Mouse (Mus musculus) cerebellum, adult 9-10 months (tissue): ENCODE measurements around the gene Grik5.

ENCODE experiments used
- DNase-seq: peaks from one replicate; pipeline ENCODE4 v3.0.0; 2022

Gene Grik5

DNA sequence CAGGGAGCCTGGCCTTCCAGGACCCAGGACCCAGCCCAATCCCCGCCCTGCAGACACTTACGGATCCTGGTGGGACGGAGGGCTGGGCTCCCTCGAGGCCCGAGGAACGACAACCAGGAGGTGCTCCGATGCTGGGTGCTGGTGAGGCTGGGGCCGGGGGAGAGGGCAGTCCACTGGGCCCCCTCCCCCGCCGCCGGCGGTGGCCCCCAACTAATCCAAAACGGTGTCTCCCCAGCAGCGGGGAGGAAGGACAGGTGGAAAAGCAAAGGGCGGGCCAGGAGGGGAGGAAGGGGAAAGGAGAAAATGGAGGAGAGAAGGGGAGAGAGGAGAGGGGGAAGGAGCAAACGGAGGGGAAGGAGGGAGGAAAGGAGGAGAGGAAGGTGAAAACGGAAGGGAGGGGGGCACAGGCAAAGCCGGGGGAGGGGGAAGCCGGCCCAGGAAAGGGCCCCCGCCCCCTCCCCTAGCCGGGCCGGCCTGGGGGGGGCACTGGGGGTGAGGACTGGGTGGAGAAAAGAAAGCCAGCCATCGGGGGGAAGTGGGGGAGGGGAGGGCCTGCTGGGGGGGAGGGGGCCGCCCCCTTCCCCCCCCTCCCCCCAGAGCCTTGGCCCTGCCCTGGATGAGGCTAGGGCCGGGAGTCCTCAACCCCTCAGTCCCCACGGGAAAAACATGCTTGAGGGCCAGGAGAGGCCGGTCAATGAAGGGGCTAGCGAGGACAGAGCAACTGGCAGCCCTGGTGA, at the start of gene Grik5, which contains the start of gene Zfp574:
TSS of gene Grik5 (minus strand) at position 368 of the 737 bp plus-strand sequence.
TSS of gene Zfp574 (plus strand) at position 589 of the 737 bp plus-strand sequence.
- peak; percentile 46 for DNase-seq

DNA sequence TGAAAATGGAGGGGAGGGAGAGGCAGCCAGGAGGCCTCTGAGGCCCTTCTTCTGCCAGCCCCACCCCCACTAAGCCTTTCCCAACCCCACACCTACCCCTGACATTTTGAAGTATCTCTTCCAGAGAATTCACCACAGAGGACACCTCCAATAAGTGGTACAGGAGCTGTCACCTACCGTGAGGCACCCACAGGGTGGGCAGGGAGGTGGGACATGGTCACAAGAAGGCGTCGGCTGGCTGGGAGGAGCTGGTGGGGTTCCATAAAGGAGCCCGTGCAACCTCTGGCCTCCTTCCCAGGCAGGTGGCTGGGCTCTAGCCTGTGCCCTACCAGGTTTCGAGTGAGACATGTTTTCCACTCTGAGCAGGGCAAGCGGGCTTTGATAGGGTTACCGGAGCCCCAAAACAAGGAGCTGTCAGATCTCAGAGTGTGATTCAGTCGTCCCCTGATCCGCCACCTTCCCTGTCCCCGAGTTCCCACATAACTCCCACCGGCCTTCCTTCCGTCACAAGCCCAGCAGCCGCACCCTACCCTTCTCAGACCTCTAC, 49.2 kb upstream of the Grik5 start:
- DNase-seq: no peak

DNA sequence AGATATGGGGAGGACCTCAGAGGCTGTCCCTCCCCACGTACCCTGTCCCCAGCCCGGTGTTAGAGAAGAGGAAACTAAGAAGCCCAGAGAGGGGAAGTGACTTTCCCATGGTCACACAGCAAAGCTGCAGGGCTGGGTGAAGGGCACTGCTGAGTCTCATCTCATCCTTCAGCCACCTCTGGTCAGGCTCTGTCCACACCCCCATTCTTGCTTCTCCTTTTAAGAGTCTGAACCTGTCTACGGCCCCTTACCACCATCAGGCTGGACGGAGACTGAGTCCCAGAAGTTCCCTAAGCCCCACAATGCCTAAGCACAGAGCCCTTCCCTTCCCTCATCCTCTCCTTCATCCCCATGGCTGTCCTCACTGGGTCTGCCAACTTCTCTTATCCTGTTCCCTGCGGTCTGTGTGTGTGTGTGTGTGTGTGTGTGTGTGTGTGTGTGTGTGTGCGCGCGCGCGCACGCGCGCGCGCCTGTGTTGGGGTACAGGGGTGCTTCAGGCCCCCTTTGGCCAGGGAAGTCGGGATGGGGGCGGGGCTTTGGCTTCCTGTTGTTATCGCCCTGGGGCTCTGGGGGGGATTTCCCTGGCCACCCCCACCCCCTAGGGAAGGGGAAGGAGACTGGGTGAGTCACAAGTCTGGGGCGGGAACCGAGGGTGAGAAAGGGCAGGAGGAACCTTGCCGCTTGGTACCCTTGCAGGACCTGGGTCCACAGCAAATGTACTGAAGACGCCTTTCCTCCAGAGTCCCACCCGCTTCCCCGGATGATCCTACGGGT, 48.1 kb upstream of the Grik5 start:
- DNase-seq: no peak

DNA sequence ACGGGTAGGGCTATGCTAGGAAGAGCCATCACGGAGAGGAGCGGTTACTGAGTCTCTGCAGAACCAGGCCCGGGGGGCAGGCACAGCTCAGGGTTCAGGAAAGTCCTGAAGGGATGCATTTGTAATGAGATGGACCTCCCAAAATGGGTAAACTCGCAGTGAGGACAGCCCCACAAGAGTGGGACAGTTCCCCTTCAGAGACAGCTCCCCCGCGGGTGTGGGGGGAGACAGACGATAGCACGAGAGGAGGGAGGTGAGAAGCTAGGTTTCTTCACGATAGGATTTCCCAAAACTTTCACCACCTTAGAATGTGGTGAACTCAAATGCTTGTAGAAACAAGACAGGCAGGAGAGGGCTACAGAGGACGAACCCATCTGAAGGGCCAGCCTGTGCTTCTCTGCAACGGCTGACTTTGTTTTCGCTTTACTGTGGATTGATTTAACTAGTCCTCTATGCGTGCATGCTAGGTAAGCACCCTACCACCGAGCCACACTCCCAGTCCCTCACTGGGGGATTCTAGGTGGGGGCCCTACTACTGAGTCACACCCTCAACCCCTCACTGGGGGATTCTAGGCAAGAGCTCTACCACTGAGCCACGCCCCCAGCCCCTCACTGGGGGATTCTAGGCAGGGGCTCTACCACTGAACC, 40.9 kb upstream of the Grik5 start:
- no peak for DNase-seq

DNA sequence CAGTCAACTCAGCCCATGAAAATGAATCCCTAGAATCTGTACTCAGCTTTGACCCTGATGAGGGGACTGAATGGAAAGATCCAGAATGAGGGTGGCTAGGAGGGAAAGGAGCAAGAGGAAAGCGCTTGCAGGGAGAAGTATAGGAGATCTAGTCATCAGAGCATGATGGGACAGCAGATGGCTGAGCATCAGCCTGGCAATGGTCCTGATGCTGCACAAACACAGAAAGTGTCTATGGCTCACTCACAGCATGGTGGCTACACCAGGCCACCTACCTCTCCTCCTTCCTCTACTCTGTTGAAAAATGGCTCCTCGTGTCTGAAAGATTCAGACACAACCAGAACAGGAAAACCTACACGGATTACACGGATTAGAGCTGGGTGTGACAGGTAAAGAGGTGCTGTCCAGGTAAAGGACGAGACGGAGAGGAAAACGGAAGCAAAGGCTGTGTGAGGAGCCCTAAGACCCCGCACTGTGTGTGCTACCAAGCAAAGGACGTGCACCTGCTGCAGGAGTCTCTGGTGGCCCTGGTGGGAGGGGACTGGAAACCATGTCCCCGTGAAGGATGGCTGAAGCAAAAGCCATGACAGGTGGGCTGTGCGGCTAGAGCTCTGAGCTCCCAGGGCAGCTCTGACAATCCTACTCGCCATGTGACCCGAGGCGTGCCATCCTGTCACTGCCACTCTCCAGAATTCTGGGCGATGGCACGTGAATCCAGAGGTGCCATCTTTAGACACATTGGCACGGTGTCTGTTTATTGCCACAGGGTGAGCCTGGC, 40.2 kb upstream of the Grik5 start:
- DNase-seq: peak; percentile 73

DNA sequence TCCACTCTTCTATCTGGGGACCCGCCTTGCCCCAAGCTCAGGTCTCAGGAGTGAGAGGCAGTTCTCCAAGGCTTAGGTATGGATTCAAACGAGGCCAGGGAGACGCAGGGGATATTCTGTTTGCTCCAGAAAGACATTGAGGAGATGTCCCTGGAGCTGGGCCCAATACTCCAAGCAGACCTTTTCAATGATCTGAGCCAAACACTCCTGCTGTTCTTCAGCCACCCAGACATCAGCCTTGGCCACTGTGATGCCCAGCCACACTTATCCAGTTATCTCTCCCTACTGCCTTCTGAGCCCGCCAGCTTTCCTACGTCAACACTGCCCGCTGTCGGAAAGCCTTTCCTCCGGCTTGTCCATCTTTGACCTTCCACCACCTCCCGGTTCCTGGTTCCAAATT, 38.2 kb upstream of the Grik5 start:
- no peak for DNase-seq

DNA sequence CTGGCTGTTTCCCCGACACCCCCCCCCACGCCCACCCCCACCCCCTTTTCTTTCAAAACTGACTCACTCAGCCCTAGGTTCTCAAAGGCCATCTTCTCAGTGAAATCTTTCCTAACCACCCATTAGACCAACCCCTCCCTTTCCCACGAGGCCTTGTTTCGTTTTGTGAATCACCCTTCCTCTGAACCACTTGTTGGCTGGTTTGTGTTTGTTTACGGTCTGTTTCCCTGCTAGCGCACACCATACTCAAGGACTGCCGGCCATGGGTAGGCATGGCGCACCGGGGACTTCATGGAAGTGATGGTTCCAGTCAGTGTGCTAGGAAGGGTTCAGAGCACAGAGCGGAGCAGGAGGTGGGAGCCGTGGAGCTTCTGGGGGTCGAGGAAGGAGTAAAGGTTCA, 37.2 kb upstream of the Grik5 start:
- no peak for DNase-seq

DNA sequence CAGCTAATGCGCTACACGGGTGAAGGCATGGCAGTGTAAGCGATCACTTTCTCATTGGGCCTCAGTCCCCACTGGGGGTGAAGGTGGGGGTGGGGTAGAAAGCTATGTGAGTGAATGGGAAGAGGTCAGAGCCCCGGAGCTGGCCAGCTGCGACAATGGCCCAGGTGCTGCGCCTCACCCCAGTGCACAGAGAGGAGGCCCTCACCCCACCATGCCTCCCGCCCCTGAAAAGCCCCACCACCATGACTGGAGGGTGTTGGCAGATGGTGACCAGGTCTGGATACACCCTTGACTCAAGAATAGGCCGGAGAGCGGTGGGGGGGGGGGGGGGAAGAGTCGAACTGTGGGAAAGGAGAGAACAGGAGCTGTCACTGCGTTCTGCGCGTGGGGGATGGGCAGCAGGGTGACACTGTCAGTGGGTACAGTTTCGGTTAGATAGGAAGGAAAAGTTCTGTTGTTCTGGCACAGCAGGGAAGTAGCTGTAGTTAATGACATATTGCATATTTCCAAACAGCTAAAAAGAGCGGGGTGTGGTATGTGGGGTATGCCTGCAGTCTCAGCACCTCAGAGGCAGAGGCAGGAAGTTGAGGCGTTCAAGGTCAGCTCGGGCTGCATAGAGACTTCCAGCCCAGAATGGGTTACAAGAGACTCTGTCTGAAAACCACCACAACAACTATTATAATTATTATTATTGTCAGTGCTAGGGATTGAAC, 34.8 kb upstream of the Grik5 start:
- DNase-seq: no peak

DNA sequence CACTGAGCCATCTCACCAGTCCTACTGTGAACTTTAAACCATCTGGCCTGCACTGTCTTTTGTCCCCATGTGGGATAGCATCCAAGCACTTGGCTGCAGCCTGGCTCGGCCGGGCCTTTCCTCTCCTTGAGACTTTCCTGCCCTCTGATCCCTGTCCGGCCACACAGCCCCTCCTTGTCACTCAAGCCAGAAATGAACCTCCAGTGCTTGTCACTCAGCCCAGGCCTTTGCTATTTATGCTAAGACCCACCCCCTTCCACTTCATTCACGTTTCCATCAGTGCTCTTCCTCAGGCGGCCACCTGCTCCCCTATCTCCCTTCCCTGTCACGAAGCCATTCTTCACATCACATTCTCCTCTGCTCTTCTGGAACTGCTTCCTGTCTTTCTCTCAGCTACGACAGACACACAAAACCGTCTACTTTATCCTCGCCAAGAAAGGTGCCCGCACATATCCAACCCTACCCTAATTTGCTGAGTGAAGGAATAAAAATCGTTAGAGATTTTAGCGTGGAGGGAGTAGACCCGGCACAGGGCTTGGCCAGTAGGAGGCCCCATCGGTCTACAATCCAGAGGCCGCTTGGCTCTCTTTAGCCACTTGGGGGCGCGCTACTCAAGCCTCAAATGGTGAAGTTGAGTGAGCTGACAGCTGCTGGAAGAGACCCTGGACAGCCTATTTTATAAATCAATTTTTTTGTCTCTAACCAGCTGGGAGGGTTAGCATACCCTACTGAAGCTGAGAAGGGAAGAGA, 33.4 kb upstream of the Grik5 start:
- DNase-seq: peak; percentile 87

DNA sequence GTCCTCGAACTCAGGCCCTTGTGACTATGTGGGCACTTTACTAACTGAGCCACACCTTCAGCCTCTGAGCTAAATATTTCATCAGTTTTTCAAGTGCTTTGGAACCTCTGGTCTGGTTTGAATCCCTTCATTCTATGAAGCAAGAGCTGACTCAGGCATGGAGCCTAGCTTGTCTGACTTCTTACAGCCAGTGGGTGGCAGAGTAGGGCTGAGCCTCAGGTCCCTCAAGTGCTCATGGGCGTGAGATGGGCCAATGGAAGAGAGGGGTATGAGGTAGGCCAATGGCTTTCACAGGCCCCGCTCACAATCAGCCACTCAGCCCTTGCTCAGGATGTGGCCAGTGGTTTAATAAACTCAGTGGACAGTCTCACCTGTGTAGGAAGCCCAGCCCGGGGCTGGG, 27.4 kb upstream of the Grik5 start:
- no peak for DNase-seq

DNA sequence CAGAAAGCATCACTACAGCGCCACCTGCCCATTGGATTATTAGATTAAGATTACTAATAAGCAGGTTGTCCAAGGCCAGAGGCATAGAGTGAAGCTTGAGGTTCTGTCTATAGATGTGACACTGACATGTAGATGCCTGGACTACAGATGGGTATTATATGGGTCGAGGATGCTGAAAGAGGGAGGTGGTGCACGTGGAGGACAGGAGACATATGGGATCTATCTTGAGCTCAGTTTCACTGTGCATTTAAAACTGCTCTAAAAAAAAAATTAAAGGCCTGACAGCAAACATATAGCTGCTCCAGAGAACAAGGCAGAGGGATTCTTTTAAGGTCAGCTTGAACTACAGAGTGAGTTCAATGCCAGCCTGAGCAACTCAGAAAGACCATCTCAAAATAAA, 26.0 kb upstream of the Grik5 start:
- no peak for DNase-seq

DNA sequence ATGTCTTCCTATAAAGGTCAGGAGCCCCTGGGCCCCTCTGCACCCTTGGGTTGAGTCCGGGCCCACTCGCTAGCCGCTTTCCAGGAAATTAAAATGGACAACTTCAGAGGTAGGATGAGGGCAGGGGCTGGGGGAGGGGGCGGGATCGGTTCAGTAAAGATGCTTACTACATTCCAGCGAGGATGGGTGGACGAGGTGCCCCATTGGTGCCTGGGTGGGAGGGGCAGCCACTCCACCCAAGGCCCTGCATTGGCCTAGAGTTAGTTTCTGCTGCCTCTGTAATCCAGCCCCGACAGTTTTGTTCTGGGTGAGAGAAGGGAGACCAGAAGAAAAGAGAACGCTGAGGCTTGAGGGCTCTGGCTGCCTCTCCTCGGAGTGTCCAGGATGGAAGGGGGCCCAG, 17.7 kb upstream of the Grik5 start:
- no peak for DNase-seq

DNA sequence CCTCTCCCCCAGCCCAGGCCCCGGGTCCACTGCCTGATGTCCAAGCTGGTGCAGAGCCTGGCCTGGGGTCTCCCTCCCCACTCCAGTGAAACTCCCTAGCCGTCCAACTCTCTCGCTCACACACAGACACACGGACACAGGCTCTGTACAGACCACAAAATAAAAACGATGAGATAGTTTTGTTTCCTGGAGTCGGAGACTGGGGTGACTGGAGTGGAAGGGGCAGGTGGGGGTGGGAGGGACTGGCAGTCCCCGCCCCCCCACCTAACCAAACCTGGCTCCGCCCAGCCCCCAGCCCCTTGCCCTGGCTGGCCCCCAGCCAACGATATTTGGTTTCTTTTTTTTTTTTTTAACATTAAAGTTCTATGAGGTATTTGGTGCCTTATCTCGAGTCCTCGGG, 16.8 kb upstream of the Grik5 start:
- DNase-seq: no peak

DNA sequence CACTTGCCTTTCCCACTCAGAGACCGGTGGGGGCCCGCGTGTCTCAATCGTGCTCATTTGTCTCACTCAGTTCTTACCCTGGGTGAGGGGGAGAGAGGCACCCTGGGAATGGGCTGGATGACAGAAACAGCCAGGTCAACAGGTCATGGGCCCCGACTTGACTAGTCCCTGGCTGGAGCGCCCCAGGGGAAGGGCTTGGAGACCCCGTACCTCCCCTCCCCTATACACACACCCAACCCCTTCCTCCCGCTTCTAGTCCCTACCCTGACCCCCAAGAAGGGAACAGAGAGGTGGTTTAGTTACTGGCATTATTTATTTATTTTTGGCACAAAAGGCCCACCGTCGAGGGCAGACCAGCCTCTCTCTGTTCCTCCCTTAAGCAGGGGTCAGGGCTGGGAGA, 16.4 kb upstream of the Grik5 start:
- no peak for DNase-seq

DNA sequence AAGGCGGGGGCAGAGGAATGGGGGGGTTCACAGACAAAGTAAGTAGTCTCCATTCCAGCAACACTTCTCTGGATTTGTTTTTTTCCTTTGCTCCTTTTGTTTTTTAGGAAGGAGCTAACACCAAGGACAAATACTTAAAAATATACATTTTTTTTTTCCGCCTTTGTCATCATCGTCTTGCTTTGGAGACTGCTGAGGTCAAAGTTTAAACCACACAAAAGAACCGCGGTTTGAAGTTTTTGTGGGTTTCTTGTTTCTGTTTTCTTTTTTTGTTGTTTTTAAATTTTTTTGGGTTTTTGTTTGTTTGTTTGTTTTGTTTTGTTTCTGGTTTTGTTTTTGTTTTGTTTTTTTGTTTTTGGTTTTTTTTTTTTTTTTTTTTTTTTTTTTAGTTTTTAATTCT, 15.8 kb upstream of the Grik5 start:
- DNase-seq: no peak

DNA sequence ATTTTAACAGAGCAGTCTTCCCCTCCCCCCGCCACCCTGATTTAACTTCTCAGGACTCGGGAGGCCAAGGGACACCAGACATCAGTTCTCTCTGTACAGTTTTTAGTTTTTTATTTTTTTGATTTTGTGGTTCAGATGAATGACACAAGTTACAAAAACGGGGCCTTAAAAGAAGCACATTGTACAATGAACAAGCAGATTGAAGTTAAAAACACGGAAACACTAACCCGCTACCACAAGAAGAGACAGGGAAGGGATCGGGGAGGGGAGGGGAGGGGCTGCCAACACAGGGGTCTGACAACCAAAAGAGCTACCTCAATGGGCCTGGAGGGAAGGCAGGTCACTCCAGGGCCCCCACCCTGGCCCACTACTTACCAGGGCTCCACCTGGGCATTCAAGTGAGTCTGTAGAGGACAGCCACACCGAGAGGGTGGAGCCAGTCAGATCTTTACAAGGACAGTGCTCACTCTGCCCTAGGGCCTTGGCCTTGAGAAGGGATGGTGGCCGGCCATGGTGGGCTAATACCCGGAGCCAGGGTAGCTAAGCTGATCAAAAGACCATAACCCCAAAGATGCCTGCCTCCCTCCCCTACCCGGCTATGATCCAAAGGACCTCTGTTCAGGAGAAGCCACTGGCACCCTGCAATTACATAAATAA, 15.2 kb upstream of the Grik5 start:
- no peak for DNase-seq

DNA sequence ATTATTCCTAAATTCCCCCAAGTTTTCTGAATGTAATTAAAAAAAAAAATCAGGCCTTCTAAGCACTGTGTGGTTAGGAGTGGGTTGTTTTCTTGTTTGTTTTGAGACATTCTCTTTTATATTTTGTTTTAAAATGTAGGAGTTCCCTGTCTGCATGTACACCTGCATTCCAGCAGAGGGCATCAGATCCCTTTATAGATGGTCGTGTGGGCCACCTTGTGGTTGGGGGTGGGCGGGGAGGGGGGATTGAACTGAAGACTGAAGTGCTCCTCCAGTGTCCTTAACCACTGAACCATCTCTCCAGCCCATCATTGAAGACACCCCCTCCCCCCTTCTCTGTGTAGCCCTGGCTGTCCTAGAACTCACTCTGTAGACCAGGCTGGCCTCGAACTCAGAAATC, 14.5 kb upstream of the Grik5 start:
- no peak for DNase-seq

DNA sequence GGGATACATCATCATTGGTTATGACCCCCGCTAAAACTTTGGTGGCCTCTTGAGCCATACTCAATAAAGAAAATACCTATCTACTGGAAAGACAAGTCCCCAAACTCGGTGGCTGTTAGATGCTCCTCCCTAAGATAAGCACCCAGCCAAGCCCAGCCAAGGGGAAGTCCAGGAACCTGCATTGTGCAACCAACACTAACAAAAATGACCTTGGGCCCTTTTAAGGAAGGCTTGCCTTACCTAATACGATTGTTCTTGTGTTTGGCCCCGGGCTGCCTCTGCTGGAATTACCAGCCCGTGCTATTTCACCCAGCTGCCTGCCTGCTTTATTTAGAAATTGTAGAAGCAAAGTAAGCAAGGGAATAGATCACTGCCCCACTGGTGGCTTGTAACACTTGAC, 12.5 kb upstream of the Grik5 start:
- DNase-seq: no peak

DNA sequence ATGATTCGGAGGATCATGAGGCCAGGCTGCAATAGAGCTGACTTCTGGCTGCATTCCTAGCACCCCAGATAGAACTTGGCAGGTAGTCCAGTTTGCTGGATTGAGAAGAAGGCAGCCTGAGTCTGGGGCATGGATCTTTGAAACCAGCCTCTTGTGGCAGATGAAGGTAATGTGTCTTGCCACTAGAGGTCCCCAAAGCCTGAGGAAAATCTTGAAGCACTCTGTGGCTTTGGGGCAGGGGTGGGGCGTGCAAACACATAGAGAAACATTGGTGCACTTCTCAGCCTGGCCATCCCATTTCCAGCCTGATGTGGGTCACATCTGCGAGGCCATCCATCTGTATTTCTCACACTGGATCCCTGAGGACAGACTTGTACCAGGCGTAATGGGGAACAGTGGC, 10.4 kb upstream of the Grik5 start:
- DNase-seq: peak; percentile 55

DNA sequence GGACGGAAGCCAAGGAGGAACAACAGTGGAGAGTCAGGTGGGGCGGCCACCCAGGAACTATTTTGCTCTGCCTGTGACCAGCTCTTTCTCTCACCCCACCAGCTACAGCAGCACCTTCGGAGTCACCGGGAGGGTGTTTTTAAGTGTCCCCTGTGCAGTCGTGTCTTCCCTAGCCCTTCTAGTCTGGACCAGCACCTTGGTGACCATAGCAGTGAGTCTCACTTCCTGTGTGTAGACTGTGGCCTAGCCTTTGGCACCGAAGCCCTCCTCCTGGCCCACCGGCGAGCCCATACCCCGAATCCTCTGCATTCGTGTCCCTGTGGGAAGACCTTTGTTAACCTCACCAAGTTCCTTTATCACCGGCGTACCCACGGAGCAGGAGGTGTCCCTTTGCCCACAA, 8.3 kb upstream of the Grik5 start:
- DNase-seq: no peak

DNA sequence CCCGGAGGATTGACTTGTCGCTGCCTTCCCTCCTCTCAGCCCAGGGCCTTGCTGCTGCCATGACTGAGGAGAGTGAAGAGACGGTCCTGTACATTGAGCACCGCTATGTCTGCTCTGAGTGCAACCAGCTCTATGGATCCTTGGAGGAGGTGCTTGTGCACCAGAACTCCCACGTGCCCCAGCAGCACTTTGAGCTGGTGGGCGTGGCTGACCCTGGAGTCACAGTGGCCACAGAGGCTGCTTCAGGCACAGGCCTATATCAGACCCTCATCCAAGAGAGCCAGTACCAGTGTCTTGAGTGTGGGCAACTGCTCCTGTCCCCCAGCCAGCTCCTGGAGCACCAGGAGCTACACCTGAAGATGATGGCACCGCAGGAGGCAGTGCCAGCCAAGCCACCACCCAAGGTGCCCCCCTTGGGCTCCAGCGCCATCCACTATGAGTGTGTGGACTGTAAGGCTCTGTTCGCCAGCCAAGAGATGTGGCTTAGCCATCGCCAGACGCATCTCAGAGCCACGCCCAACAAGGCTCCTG, 7.4 kb upstream of the Grik5 start:
- DNase-seq: no peak
